Mouse (Mus musculus) spleen, postnatal 4 days (tissue): Measurements from ENCODE around the gene Ins2.

Experiments
- DNase-seq, 2 experiments: peaks; one replicate each; pipeline ENCODE4 v3.0.0; 2022; ENCODE audit warnings: low spot score in 2 of 2

Gene Ins2

DNA sequence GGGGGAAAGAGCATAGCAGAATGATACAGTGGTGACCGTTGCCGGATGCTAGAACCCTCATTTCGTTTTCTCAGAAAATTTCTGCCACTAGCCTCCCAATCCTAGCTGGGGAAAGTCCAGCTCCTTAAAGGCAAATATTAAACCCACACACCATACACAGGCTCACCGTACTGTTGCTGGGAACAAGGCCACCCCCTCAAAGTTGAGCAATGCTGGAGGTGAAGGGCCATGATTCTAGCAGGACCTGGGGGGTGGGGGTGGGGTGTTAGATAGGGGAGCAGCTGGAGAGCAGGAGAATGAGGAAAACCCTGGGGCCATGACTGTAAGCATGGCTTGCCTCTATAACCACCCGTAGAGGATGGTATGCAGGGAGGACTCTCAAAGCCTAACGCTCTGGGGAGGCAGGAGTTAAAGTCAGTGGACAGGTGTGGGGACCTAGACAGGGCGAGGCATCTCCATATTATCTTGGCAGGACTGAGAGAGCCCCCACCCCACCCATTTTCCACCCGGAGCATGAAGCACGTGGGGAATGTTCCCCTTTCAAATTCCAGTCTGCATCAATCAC is 78.6 kb downstream of the Ins2 start:
- no peak for DNase-seq

DNA sequence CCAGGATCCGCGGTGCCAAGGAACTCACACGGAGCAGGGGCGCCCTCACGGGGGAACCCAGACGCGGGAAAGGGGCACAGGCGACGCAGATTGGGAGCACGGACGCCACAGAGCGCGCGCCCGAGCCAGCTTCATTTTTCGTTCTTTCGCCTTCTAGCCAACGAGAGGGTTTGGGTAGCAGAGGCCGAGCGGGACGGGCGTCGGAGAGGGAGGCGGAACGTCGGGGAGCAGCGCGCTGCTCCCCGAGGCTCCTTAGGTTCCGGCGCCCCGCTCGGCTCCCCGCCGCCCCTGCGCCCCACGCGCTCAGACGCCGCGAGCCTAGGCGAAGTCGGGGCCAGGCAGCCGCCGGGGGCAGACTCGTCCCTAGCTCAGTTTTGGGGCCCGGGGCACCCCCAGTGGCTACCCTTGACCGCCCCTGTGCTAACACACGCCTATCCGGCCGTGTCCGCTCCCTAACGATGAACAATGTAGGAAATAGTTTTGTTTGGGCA is 79.2 kb downstream of the Ins2 start:
- DNase-seq: peak in 1 of 2 experiments; percentile 62

DNA sequence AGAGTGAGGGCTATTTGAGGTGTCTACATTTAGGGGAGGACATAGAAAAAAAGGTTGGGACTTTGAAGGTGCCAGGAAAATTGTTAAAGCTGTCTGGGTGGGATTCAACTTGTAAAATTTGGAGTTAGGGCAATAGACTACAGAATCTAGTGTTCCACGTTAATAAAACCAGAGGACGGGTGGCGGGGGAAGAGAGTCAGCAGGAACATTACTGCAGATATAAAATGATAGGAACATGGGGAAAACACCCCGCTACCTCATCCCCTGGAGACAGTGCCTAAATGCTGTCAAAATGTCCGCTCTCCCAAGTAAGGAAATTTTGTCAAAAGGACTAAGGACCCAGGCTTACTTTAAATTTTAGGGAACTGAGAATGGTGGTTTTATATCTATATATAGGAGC is 80.0 kb downstream of the Ins2 start:
- DNase-seq: no peak

DNA sequence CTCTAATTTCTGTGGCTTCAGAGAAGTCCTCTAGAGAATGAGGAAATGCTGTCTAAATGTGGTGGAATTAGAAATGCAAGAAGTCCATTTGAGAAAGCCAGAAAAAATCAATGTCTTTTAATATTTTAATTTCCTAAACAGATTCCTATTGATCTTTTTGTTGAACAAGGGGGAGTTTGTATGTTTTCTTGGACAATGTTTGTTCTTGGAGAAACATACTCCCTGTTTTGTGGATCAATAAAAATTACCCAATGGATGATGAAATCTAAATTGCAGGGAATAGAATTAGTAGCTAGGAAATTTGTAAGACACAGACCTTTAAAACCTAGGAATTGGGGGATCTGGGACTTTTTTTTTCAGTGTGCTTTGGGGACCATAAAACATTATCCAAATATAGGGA is 81.4 kb downstream of the Ins2 start:
- DNase-seq: no peak

DNA sequence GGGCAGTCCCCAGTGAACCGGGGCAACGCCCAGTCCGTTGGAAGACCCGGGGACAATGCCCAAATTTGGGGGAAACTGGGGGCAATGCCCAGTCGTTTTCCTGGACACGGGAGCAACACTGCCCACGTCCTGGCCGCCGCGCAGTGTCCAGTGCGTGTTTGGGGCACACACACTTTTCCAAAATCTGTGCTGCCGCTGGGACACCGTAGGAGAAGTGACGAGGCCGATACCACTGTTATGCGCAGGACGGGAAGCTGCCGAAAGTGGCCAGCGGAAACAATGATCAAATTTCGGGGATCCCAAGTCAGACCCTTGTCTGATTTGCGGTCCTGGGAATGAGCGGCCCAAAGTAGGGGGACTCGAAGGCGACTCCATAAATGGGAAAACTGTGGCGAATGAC is 82.1 kb downstream of the Ins2 start:
- DNase-seq: no peak

DNA sequence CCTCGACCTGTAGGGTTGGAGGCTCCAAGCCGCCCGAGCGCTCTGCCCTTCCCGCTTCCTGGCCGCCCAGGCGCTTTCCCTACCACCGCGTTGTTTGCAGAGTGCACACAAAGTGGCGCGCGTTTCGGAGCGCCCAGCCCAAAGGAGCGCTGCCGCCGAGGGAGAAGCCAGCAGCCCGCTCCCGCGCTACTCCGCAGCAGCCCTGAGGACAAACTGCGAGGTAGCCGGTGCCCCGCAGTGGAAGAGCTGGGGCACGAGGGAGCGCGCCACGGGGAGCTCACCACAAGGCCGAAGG is 82.6 kb downstream of the Ins2 start:
- DNase-seq: peak in 1 of 2 experiments; percentile 62

DNA sequence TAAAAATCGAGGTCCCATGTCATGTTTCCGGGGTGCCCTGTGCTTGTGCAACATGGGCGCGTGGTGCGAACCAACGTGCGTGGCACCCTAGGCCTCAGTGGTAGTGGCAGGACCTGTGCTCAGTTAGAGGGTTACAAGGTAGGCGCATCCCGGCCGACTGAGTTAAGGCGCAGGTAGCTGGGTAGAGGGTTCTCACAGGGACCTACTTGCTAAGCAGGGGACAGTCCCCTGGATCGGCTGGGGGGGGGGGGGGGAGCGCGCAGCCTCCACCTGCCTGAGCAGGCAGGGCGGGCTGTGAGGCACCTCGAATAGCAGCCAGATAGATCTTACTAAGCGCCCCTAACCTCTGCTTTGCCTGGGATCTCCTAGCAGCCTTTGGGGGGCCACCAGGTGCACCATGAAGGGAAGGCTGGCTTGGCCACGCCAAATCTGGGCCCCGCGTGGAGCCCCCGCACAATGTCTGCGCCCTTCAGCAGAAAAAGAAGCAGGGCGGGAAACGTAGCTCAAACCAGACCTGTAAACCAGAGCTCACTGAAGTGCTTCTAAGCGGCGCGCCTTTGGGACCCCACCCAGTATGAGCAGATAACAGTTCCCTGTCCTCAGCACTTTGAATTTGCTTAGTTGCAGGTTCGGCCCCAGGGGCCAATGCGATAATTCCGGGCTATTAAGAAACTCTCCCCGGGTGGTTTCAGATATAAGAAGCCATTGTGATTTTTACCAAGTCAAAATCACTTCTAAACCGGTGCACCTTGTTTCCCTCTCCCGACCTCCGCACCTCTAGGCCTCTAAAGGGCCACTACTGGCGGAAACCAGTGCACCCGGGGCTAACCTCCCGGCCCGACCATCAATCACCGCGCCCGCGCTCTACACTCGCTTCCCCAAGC is 83.2 kb downstream of the Ins2 start:
- no peak for DNase-seq

DNA sequence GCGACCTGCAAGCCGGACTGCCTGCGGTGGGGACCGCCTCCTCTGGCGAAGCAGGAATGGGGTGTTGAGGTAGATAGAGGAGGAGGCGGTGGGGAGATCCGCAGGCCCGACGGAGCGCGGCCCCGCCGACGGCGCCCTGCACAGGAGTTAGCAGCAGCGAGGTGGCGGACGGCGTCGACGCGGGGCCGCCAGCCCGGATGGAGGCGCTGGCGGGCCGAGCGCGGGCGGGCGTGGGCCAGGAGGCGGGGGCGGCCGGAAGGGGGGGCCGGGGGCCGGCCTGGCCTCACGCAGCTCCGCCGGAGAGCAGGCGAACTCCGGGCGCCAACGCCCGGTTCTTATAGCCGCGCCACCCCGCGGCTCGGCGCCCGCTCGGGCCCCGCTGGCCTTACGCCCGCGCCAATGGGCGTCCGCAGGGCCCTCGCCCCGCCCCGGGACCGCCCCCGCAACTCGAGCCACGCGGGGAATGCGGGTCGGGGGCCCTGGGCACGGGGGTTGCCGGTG is 84.0 kb downstream of the Ins2 start:
- no peak for DNase-seq

DNA sequence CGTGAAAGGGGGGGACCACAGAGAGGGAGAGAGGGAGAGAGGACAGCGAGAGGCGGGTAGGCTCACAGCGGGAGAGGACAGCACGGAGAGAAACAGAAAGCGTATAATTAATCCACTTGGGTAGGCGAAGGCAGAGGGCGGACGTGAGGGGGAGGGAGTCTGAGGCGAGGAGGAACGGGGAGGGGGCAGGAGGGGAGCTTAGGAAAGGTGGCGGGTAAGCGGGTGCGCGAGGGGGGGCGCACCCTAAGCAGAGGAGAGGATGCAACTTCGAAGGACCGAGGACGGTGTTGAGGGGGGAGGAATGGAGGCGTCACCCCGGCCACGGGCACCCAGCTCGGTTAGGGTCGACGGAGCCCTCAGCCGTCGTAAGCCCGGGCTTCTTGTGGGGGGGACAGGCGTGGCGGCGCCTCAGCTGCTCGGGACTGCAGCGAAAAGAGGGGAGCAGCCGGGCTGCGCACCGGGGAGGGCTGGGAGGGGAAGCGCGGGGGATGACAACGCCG is 84.5 kb downstream of the Ins2 start:
- DNase-seq: no peak

DNA sequence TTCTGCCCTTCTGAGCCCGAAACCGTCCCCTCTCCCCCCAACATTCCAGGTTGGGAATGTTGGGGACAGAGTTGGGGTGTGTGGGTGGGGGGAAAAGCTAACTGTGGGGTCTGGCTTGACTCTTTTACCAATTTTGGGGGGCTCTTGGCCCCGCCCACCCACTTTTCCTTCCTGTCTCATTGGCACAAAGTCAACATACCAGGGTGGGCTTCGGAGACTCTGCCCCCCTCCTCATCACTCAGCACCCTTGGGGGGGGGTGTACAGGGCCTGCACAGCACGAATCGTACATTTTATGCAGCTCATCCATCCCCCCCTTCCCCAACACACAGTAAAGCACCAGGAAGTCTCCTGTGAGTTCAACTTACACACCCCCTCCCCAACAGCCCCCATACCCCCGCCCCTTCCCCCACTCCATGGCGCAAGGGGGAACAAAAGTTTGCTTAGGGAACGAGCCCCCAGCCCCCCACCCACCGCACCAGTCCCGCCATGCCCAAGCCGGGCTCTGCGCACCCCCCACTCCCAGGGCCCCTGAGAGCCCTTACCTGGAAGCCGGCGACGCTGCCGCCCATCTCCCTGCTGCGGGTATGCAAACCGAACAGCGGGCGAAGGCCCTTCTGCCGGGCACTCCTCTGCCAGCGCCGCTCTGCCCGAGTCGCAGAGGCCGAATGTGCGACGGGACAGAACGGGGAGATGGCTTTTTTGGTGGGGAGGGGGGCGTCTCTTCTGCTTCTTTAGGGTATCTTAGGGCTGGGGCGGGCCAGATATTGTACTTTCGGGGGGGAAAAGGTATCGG is 85.2 kb downstream of the Ins2 start:
- no peak for DNase-seq

DNA sequence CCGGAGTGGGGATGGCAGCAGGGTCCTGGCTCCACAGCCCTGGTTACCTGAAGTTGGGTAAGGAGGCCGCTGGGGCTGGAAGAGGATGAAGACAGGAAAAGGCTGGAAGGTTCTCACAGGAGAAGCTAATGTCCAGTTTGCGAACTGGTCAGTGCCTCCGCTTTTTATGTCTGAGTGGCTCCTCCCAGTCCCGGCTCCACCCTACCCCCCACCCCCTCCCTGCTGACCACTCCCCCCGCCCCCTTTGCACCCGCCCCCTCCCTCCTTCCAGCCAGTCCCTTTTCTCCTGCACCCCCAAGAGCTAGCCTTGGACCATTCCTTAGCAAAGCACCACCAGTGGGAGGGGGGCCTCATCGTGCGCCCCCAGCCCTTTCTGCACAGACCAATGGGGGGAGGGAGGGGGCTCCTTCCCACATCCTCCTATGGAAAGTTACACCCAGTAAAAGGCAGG is 85.8 kb downstream of the Ins2 start:
- no peak for DNase-seq

DNA sequence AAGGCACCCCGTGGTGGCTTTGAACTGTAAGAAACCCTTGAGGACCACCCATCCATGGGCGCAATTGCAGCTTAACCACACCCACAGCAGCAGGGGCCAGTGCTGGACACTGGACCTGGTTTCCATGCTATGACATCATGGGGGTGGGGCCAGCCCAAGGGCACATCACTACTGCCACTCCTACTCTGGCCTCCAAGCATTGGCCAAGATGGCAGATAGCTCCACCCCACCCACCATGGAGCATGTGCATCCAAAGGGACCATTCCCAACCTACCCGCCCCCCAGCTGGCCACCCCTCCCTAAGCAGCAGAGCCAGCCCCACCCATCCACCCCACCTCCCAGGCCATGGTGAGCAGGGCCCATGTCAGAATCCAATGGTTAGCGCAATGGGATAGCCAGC is 87.1 kb downstream of the Ins2 start:
- no peak for DNase-seq

DNA sequence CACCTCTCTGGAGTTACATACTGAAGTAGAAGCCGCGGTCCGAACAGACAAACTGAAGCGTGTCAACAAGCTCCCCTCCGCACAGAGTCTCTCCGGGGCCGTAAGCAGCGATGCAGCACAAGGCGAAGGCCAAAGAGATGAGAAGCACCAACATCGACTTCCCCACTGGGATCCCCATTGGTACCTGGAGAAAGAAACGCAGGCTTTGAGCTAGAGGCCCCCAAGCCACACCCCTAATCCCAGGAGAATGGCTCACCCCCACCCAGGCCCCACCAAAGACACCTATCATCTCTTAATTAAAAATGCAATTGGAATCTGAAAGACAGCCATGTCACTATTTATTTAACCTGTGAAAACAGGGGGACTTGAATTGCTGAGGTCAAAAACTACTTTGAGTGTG is 87.5 kb downstream of the Ins2 start:
- DNase-seq: no peak

DNA sequence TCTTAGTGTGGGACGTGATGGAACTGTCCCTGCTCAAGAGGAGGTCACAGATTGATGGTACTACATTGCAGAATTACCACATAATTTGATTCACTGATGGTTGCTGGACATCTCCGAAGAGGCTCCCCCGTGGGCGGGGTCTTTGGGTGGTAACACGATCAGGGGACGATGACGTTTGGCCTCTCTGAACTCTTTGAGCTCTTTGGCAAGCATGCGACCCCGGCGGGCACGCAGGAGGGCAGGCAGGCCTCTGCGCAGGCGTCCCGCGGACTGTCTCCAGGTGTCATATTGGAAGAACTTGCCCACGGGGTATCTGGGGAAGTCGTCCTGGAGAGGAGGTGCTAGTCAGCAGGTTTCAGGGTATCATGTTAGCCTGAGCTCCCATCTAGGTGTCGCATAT is 89.5 kb downstream of the Ins2 start:
- DNase-seq: no peak

DNA sequence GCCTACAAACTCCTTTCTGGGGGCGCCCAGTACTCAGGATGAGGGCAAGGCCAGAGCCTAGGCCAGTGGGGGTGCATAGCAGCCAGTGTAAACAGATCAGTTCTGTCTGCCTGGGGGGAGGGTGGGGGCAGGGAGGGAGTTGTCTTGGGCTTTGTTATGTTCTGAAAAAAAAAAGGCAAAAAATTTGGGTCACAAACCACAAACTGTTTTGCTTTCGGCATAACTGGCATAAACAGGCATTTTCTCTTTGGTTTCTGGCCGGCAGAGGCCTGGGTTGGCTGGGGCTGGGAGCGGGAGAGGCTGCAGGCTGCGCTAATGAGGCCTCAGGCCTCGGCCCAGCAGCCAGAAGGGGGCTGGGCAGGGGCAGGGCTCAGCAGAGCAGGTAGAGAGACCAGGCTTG is 96.5 kb downstream of the Ins2 start:
- no peak for DNase-seq

DNA sequence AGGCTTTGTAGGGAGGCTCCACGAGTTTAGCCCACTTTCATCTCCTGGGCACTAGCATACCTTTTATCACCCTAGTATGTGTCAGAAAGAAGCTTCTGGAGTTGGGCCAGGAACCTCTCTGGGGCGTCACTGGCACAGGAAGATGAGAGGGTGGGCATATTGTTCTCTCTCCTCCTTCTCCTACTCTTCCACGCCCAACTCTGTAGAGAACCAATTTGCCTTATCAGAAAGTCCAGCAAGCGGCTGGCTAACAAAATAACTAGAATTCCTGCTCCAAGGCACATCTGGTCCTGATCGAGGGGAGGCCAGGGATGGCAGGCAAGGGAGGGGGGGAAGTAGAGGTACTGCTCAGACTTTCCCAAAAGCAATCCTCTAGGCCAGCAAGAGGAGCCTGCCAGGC is 98.1 kb downstream of the Ins2 start:
- no peak for DNase-seq

DNA sequence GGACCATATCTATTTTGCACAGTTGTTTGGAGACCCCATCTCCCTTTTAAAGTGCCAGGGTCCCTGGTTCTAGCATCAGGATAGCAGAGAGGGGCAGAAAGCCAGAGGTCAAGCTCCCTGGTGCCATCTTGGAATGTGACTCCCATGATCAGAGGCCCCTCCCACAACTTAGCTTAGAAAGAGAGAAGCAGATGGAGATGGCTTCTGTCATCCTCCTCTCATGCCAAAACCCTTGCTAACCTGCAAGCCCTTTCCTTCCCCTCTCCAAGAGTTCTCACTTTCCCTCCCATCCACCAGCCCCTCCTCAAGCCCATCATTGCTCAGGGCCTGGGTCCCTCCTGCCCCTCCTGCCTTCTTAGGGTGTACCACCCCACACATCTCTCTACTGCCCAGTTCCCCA is 107.0 kb downstream of the Ins2 start:
- DNase-seq: no peak

DNA sequence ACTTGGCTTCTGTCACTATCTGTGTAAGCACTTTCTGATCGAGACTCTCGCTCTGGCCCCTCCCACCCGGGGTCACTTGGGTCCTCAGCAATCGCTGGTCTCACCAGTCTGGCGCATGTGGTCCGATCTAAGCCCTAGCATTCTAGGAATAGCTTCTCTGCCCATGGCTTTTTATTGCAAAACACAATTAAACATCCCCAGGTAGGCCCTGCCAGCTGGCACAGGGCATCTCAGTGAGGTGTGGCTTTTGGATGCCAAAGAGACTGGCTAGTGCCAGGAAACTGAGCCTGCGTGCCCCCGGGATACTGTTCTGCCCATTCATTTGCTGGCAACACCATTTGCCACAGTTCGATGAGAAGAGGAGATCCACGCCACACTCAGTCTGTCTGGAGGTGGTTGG is 112.5 kb downstream of the Ins2 start:
- no peak for DNase-seq

DNA sequence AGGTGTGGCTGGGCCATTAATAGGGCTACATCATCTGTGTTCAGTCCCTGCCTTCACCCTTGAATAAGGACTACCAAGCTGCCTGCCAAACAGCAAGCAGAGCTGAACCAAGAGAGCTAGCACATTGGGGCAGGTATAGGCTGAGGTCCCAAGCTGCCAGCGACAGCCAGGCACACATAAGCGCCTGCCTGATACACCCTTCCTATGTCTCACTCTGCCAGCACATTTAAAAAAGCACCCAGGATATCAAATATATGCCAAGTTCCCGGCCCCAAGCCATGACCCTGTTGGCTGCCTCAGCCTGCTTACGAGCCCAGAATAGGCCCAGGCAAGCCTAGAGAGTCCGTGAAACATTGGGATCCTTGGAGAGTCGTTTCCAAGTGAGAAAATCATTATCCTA is 113.4 kb downstream of the Ins2 start:
- no peak for DNase-seq
